Mouse (Mus musculus) CH12.LX (cell line): ENCODE measurements around the gene Hoxd3. TPM values are rescaled to one million over a fixed set of nuclear protein-coding genes. Genes with fewer than 3 reads are reported as not detected.

Experiments
- DNase-seq: peaks from one replicate; pipeline ENCODE4 v3.0.0-alpha.2; 2013; ENCODE audit errors: extremely low read depth
- H3K27ac ChIP-seq: 2 replicates; pipeline ENCODE4 v1.5.1; 2012; ENCODE audit warnings: low read depth, mild to moderate bottlenecking, control low read depth, moderate library complexity; ENCODE audit not compliant: insufficient read depth
- H3K27me3 ChIP-seq: replicated peaks from 2 replicates; pipeline ENCODE3; 2012; ENCODE audit warnings: inconsistent platforms
- H3K36me3 ChIP-seq, 2 experiments: replicated peaks in 1 of 2; 2 replicates each; pipeline versions ENCODE3 to v1.6.1; 2012; ENCODE audit warnings: inconsistent platforms in 1 of 2, low read length in 1 of 2, mild to moderate bottlenecking in 1 of 2, mixed read lengths in 1 of 2, moderate library complexity in 1 of 2; ENCODE audit not compliant: control insufficient read depth in 1 of 2, insufficient read depth in 1 of 2
- H3K4me1 ChIP-seq, 2 experiments: 2 replicates each; pipeline ENCODE4 v1.6.1; 2012; ENCODE audit warnings: inconsistent platforms in 1 of 2, moderate library complexity in 1 of 2; ENCODE audit not compliant: insufficient read depth in 2 of 2, control insufficient read depth in 1 of 2
- H3K4me2 ChIP-seq: 2 replicates; pipeline ENCODE4 v1.6.1; 2012; ENCODE audit warnings: low read depth, mild to moderate bottlenecking, control low read depth; ENCODE audit not compliant: poor library complexity, insufficient read depth, severe bottlenecking
- H3K4me3 ChIP-seq, 3 experiments: fragments of 150-350 bp in 1 of 3; sonication (generic) in 1 of 3; replicated peaks in 1 of 3; 2 replicates each; pipeline versions ENCODE3 to v1.5.1; 2011 to 2012; ENCODE audit warnings: low read depth in 2 of 3, low read length in 2 of 3, mild to moderate bottlenecking in 2 of 3, moderate library complexity in 2 of 3, control low read depth in 1 of 3, improper control_type of control experiment in 1 of 3, inconsistent platforms in 1 of 3, mixed read lengths in 1 of 3; ENCODE audit not compliant: poor library complexity in 1 of 3
- H3K79me2 ChIP-seq: replicated peaks from 2 replicates; pipeline ENCODE4 v1.6.1; 2012; ENCODE audit warnings: mild to moderate bottlenecking, moderate library complexity; ENCODE audit not compliant: control insufficient read depth, poor library complexity, insufficient read depth, severe bottlenecking; ENCODE audit errors: extremely low read depth
- H3K9ac ChIP-seq: 2 replicates; pipeline ENCODE4 v1.6.1; 2012; ENCODE audit warnings: low read depth, mild to moderate bottlenecking, control low read depth, moderate library complexity; ENCODE audit not compliant: insufficient read depth
- H3K9me3 ChIP-seq: replicated peaks from 2 replicates; pipeline ENCODE3; 2012; ENCODE audit warnings: low read length, inconsistent platforms, mixed read lengths
- BHLHE40 ChIP-seq: IDR thresholded peaks from 2 replicates; pipeline ENCODE4 v1.6.1; 2011; ENCODE audit warnings: mild to moderate bottlenecking, low read depth, low read length, improper control_type of control experiment
- CHD2 ChIP-seq: IDR thresholded peaks from 2 replicates; pipeline ENCODE4 v1.6.1; 2011; ENCODE audit warnings: low read length, improper control_type of control experiment
- CTCF ChIP-seq, 2 experiments: IDR thresholded peaks in 1 of 2; conservative IDR thresholded peaks in 1 of 2; 2 replicates each; pipeline ENCODE4 v1.5.1; 2011 to 2012; ENCODE audit warnings: low read depth in 2 of 2, low read length in 2 of 2, improper control_type of control experiment in 1 of 2, inconsistent platforms in 1 of 2, mild to moderate bottlenecking in 1 of 2, moderate library complexity in 1 of 2
- GABPA ChIP-seq: IDR thresholded peaks from 2 replicates; pipeline ENCODE4 v1.6.1; 2012; ENCODE audit warnings: low read depth, low read length, improper control_type of control experiment, inconsistent platforms; ENCODE audit not compliant: insufficient replicate concordance
- HCFC1 ChIP-seq: IDR thresholded peaks from 2 replicates; pipeline ENCODE4 v1.6.1; 2012; ENCODE audit warnings: low read depth, mild to moderate bottlenecking, inconsistent platforms, low read length, improper control_type of control experiment
- IRF4 ChIP-seq: IDR thresholded peaks from 2 replicates; pipeline ENCODE4 v1.6.1; 2014; ENCODE audit warnings: low read depth, mild to moderate bottlenecking, inconsistent platforms, low read length, improper control_type of control experiment
- JUN ChIP-seq: IDR thresholded peaks from 2 replicates; pipeline ENCODE4 v1.6.1; 2011; ENCODE audit warnings: low read depth, mild to moderate bottlenecking, low read length, improper control_type of control experiment, moderate library complexity; ENCODE audit not compliant: insufficient read depth
- MAZ ChIP-seq: IDR thresholded peaks from 2 replicates; pipeline ENCODE4 v1.6.1; 2012; ENCODE audit warnings: low read depth, mild to moderate bottlenecking, inconsistent platforms, low read length, improper control_type of control experiment, moderate library complexity
- MEF2A ChIP-seq: IDR thresholded peaks from 2 replicates; pipeline ENCODE4 v1.6.1; 2014; ENCODE audit warnings: low read depth, mild to moderate bottlenecking, inconsistent platforms, low read length, improper control_type of control experiment, borderline replicate concordance
- MXI1 ChIP-seq: IDR thresholded peaks from 2 replicates; pipeline ENCODE4 v1.6.1; 2011; ENCODE audit warnings: mild to moderate bottlenecking, low read depth, low read length, improper control_type of control experiment
- MYC ChIP-seq: IDR thresholded peaks from 2 replicates; pipeline ENCODE4 v1.6.1; 2011; ENCODE audit warnings: low read depth, mild to moderate bottlenecking, improper control_type of control experiment, low read length
- NRF1 ChIP-seq: IDR thresholded peaks from 2 replicates; pipeline ENCODE4 v1.6.1; 2014; ENCODE audit warnings: low read depth, mild to moderate bottlenecking, inconsistent platforms, low read length, improper control_type of control experiment, moderate library complexity
- RCOR1 ChIP-seq: conservative IDR thresholded peaks from 2 replicates; pipeline ENCODE4 v1.6.1; 2012; ENCODE audit warnings: low read depth, mild to moderate bottlenecking, inconsistent platforms, low read length, improper control_type of control experiment
- SIN3A ChIP-seq: IDR thresholded peaks from 2 replicates; pipeline ENCODE4 v1.6.1; 2012; ENCODE audit warnings: low read length, improper control_type of control experiment, inconsistent platforms
- SMC3 ChIP-seq: IDR thresholded peaks from 2 replicates; pipeline ENCODE4 v1.6.1; 2011; ENCODE audit warnings: low read depth, low read length, improper control_type of control experiment
- TBP ChIP-seq: conservative IDR thresholded peaks from 2 replicates; pipeline ENCODE4 v1.6.1; 2011; ENCODE audit warnings: low read depth, low read length, improper control_type of control experiment
- TCF12 ChIP-seq: IDR thresholded peaks from 2 replicates; pipeline ENCODE4 v1.6.1; 2014; ENCODE audit warnings: low read depth, mild to moderate bottlenecking, inconsistent platforms, low read length, improper control_type of control experiment
- USF1 ChIP-seq: IDR thresholded peaks from 2 replicates; pipeline ENCODE4 v1.6.1; 2014; ENCODE audit warnings: low read depth, mild to moderate bottlenecking, inconsistent platforms, low read length, improper control_type of control experiment
- USF2 ChIP-seq: conservative IDR thresholded peaks from 2 replicates; pipeline ENCODE4 v1.6.1; 2011; ENCODE audit warnings: low read depth, low read length, improper control_type of control experiment
- ZC3H11A ChIP-seq: IDR thresholded peaks from 2 replicates; pipeline ENCODE4 v1.6.1; 2012; ENCODE audit warnings: low read depth, mild to moderate bottlenecking, inconsistent platforms, low read length, improper control_type of control experiment
- ZKSCAN1 ChIP-seq: IDR thresholded peaks from 2 replicates; pipeline ENCODE4 v1.6.1; 2012; ENCODE audit warnings: low read depth, inconsistent platforms, low read length, improper control_type of control experiment, borderline replicate concordance
- ZMIZ1 ChIP-seq: IDR thresholded peaks from 2 replicates; pipeline ENCODE4 v1.6.1; 2012; ENCODE audit warnings: low read depth, mild to moderate bottlenecking, inconsistent platforms, low read length, improper control_type of control experiment
- ZNF384 ChIP-seq: IDR thresholded peaks from 2 replicates; pipeline ENCODE4 v1.6.1; 2012; ENCODE audit warnings: low read depth, low read length, improper control_type of control experiment, inconsistent platforms
- dilution Hi-C: fragments of 300-500 bp; cut with MboI; formaldehyde crosslinking; loops from 2 replicates; pipeline ENCODE4 v1.14.3; 2020; ENCODE audit warnings: low sequenced_read_pairs; ENCODE audit not compliant: extremely low pct_unique_long_range_greater_than_20kb, extremely low pct_ligation_motif_present
- in situ Hi-C: fragments of 300-500 bp; cut with MboI; formaldehyde crosslinking; loops from 3 replicates; pipeline ENCODE4 v1.14.3; 2019; ENCODE audit warnings: low sequenced_read_pairs, low pct_ligation_motif_present, low pct_unique_long_range_greater_than_20kb, mixed read lengths
- polyA plus RNA-seq: library from polyadenylated mRNA; unstranded; fragments of >175 nt; gene quantifications from 2 replicates; pipeline ENCODE4 v1.2.1, GENCODE M21; 2012; ENCODE audit warnings: low read depth; ENCODE audit not compliant: insufficient read length
- total RNA-seq, 2 experiments: library from RNA; depleted of rRNA; stranded (reverse); fragments of 300-350 nt in 1 of 2; fragments of >200 nt in 1 of 2; gene quantifications; 2 replicates each; pipeline ENCODE4 v1.2.3; 2012 to 2014

Hoxd3 gene
- total and polyA plus RNA-seq, 3 experiments, result 0.12 to 1.1 TPM; not detected in 1

DNA sequence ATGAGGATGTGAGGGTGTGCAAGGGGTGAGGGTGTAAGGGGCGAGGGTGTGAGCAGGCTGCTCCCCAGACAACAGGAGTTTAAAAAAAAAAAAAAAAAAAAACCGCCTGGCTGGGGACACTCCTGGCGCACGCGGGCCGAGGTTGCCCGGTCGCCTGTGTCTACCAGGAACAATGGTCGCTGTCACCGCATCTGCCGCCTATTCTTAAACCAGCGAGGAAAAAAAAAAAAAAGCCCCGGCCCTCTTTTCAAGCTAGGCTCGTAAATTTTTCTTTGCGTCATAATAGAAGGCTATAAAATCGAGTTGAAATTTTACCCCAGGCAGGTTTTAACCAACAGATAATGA lies 21.6 kb downstream of the Hoxd3 start:
- DNase-seq, result peak; percentile 41
- peaks cover 21% of the 10 kb centered on the region for H3K79me2 ChIP-seq
- peaks cover 11 to 57% of the 10 kb centered on the region in 2 experiments for H3K4me1 ChIP-seq
- peaks cover 16% of the 10 kb centered on the region for H3K9me3 ChIP-seq
- dilution Hi-C loops, result no loop called here
- H3K9ac ChIP-seq, result peak overlapping the region; percentile 96
- H3K27ac ChIP-seq, result peak overlapping the region; percentile 92; the same call in 1 of the 2 replicates
- H3K36me3 ChIP-seq, result peaks cover 10 to 28% of the 10 kb centered on the region in 2 experiments
- in situ Hi-C loops, result no loop called here
- peak overlapping the region; percentile 50 to 59 (median 59) for H3K4me3 ChIP-seq
- no peak for TF ChIP-seq MAZ
- TF ChIP-seq TCF12, result 0 out of 2 replicates have a peak, but pooled peaks have one; percentile 45
- TF ChIP-seq SIN3A, result no peak
- 0 out of 2 replicates have a peak, but pooled peaks have one; percentile 1 for TF ChIP-seq BHLHE40
- 0 out of 2 replicates have a peak, but pooled peaks have one; percentile 8 for TF ChIP-seq HCFC1
- TF ChIP-seq ZNF384, result peak; percentile 83
- TF ChIP-seq MXI1, result peak; percentile 31; the same call in 1 of the 2 replicates
- H3K27me3 ChIP-seq, result no peaks in the 10 kb centered on the region
- H3K4me2 ChIP-seq, result peak overlapping the region; percentile 98

DNA sequence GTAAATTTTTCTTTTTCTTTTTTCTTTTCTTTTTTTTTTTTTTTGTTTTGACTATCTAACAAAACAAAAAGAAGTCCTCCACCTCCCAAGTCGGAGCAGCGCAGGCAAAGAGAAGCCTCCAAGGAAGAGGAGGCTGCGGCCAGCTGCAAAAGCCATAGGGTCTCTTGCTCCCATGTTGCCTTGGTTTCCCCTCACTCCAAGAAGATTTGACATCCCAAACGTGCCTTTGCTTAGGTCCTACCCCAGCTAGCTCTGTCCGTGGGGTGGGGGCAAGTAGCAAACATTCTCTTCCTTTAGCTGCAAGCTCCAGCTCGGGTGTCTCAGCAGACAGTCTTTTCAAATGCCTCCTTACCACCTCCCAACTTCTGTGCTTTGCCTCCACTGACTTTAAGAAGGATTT lies 22.0 kb downstream of the Hoxd3 start:
- Histone ChIP-seq H3K79me2 (peaks cover 16% of the 10 kb centered on the region), H3K9ac (peak overlapping the region; percentile 96), H3K4me3 (peak overlapping the region; percentile 7 to 59 (median 21)), H3K27me3 (no peaks in the 10 kb centered on the region), H3K4me2 (peak overlapping the region; percentile 98), H3K27ac (no peak overlapping the region), H3K36me3 (peaks cover 7 to 24% of the 10 kb centered on the region in 2 experiments), H3K4me1 (peaks cover 11 to 58% of the 10 kb centered on the region in 2 experiments), H3K9me3 (peaks cover 16% of the 10 kb centered on the region)
- in situ Hi-C loops (no loop called here), dilution Hi-C loops (no loop called here)
- TF ChIP-seq CTCF (conservative IDR thresholded peaks at IDR 0.05 in 1 of 2, IDR thresholded peaks at IDR 0.05 in 1 of 2; ENCODE audit: low read depth in 2 of 2, low read length in 2 of 2), result no peak
- no peak for TF ChIP-seq SMC3
- no peak for TF ChIP-seq USF1
- no peak for TF ChIP-seq MYC
- no peak for TF ChIP-seq RCOR1
- no peak for TF ChIP-seq ZMIZ1
- no peak for TF ChIP-seq NRF1
- TF ChIP-seq TCF12, result no peak
- TF ChIP-seq CHD2, result no peak
- TF ChIP-seq ZC3H11A, result no peak
- TF ChIP-seq TBP, result no peak
- TF ChIP-seq ZKSCAN1, result no peak
- TF ChIP-seq JUN, result no peak
- TF ChIP-seq IRF4, result no peak
- TF ChIP-seq HCFC1, result no peak
- TF ChIP-seq USF2, result no peak
- TF ChIP-seq MAZ, result no peak
- no peak for TF ChIP-seq GABPA
- TF ChIP-seq MEF2A, result no peak
- DNase-seq, result peak; percentile 9
